ENCODE assay signal across 8 mouse cellular contexts in genomic region chr9:75683426-75684191, GRCm38 (mm10). TPM values are rescaled to one million over a fixed set of nuclear protein-coding genes. Genes with fewer than 3 reads are reported as not detected.
DNase-seq lines count a peak whose midpoint lies in the region; ATAC-seq lines count a peak whose summit lies in the region.

TSS of gene Scg3 (minus strand) at chr9:75684056.

- peak; percentile 4 to 11 for DNase-seq in B cell, adult 2 months
- peak; percentile 2 for DNase-seq in c-Kit-positive CD71-positive TER-119-negative erythroid progenitor cells, embryonic 14.5 days (ENCODE audit: low read depth)
- DNase-seq in forebrain, embryonic 14.5 days (ENCODE audit: low spot score): peak; percentile 98
- DNase-seq in heart, postnatal 10 days: peak; percentile 77 to 79
- DNase-seq in kidney, postnatal 36 days: peak; percentile 40 to 85
- peak; percentile 15 for DNase-seq in liver, embryonic 13.5 days
- peak; percentile 18 to 62 for DNase-seq in thymus, postnatal 10 days (ENCODE audit: low spot score in 2 of 2)

- intact Hi-C loops in heart, postnatal 10 days (cut with DNase I): no loop called here

- H3K27ac ChIP-seq in forebrain, embryonic 14.5 days (ENCODE audit: low read depth, low read length): peak within 1 kb of the TSS; percentile 67; the same call in 1 of the 2 replicates
- no peak within 1 kb of the TSS for H3K27ac ChIP-seq in liver, embryonic 13.5 days
- peak within 1 kb of the TSS; percentile 83 for H3K27ac ChIP-seq in neural tube, embryonic 14.5 days (ENCODE audit: low read depth, low read length)

- H3K27me3 ChIP-seq in forebrain, embryonic 14.5 days (replicated peaks; ENCODE audit: control insufficient read depth, insufficient read depth, low read length): no peaks in the 10 kb centered on the region
- peaks cover 15% of the 10 kb centered on the region; the same call in 1 of the 2 replicates for H3K27me3 ChIP-seq in liver, embryonic 13.5 days
- H3K27me3 ChIP-seq in neural tube, embryonic 14.5 days (ENCODE audit: control insufficient read depth, insufficient read depth, low read length): no peaks in the 10 kb centered on the region

- 5% methylated on average over 42 of the region's 42 CpGs for WGBS in forebrain, embryonic 14.5 days
- 11% methylated on average over 42 of the region's 42 CpGs for WGBS in liver, embryonic 13.5 days (ENCODE audit: insufficient replicate concordance)
- WGBS in neural tube, embryonic 14.5 days: 5% methylated on average over 36 of the region's 42 CpGs

- ATAC-seq in forebrain, embryonic 14.5 days: peak; percentile 100
- no peak; the same call in 1 of the 2 replicates for ATAC-seq in liver, embryonic 13.5 days (ENCODE audit: low read depth)
- peak; percentile 100 for ATAC-seq in neural tube, embryonic 14.5 days (ENCODE audit: low read depth)

- peak within 1 kb of the TSS; percentile 52 for H3K4me2 ChIP-seq in forebrain, embryonic 14.5 days (ENCODE audit: low read length)
- no peak within 1 kb of the TSS for H3K4me2 ChIP-seq in liver, embryonic 13.5 days
- H3K4me2 ChIP-seq in neural tube, embryonic 14.5 days (ENCODE audit: low read depth, low read length): peak within 1 kb of the TSS; percentile 50

- peak within 1 kb of the TSS; percentile 73 for H3K9ac ChIP-seq in forebrain, embryonic 14.5 days (ENCODE audit: low read length)
- H3K9ac ChIP-seq in liver, embryonic 13.5 days: no peak within 1 kb of the TSS
- peak within 1 kb of the TSS; percentile 74 for H3K9ac ChIP-seq in neural tube, embryonic 14.5 days (replicated peaks; ENCODE audit: low read depth, low read length)

- H3K9me3 ChIP-seq in forebrain, embryonic 14.5 days (replicated peaks; ENCODE audit: control insufficient read depth, low read length): no peaks in the 10 kb centered on the region
- no peaks in the 10 kb centered on the region for H3K9me3 ChIP-seq in liver, embryonic 13.5 days (replicated peaks)
- no peaks in the 10 kb centered on the region for H3K9me3 ChIP-seq in neural tube, embryonic 14.5 days (ENCODE audit: control insufficient read depth, low read length)

- H3K4me3 ChIP-seq in forebrain, embryonic 14.5 days (ENCODE audit: low read depth, low read length): peak within 1 kb of the TSS; percentile 51
- no peak within 1 kb of the TSS for H3K4me3 ChIP-seq in liver, embryonic 13.5 days (replicated peaks)
- H3K4me3 ChIP-seq in neural tube, embryonic 14.5 days (ENCODE audit: low read depth, low read length): peak within 1 kb of the TSS; percentile 63

- no peaks in the 10 kb centered on the region for H3K4me1 ChIP-seq in forebrain, embryonic 14.5 days (ENCODE audit: control insufficient read depth, insufficient read depth, low read length)
- H3K4me1 ChIP-seq in liver, embryonic 13.5 days (replicated peaks): no peaks in the 10 kb centered on the region
- H3K4me1 ChIP-seq in neural tube, embryonic 14.5 days (ENCODE audit: control insufficient read depth, insufficient read depth, low read length): peaks cover 8% of the 10 kb centered on the region; the same call in 1 of the 2 replicates

- peaks cover 14% of the 10 kb centered on the region for H3K36me3 ChIP-seq in forebrain, embryonic 14.5 days (ENCODE audit: control insufficient read depth, insufficient read depth, low read length)
- H3K36me3 ChIP-seq in liver, embryonic 13.5 days: no peaks in the 10 kb centered on the region
- H3K36me3 ChIP-seq in neural tube, embryonic 14.5 days (ENCODE audit: control insufficient read depth, insufficient read depth, low read length): no peaks in the 10 kb centered on the region

RNA-seq across cellular contexts. Expression of gene Scg3, which starts in this region (rescaled TPM):
- 84.2 and 101 TPM in 2 replicates for polyA plus RNA-seq in forebrain, embryonic 14.5 days (2014; fragmentation: Nextera tagmentation; extraction: Ambion mirVana)
- under 1 TPM; 0.32 to 0.86 TPM for total RNA-seq in heart, postnatal 10 days (2021)
- polyA plus RNA-seq in liver, embryonic 13.5 days (2015; fragmentation: Nextera tagmentation; extraction: Ambion mirVana): 0.12 and 0.17 TPM in 2 replicates
- 133 and 144 TPM in 2 replicates for polyA plus RNA-seq in neural tube, embryonic 14.5 days (2014; fragmentation: Nextera tagmentation; extraction: Ambion mirVana)

Comparison
In these comparisons a context has a peak if more than half of its experiments do, and no peak if none do; other contexts are left out.
1. RNA of gene Scg3 (polyA plus RNA-seq): 133 to 144 TPM in neural tube, embryonic 14.5 days and 84.2 to 101 TPM in forebrain, embryonic 14.5 days; 0.12 to 0.17 TPM in liver, embryonic 13.5 days; every median in the first group is over 10 times any median in the second.
2. Peak in DNase-seq in heart, postnatal 10 days; RNA of the gene not detected or under 1 TPM.
3. Peak in DNase-seq in liver, embryonic 13.5 days; RNA of the gene not detected or under 1 TPM.
4. DNase-seq: peak in every context shown above with its lines; median percentile 98 in forebrain, embryonic 14.5 days; 78 in heart, postnatal 10 days; 62 in kidney, postnatal 36 days; 40 in thymus, postnatal 10 days; 15 in liver, embryonic 13.5 days; 8 in B cell, adult 2 months; 2 in c-Kit-positive CD71-positive TER-119-negative erythroid progenitor cells, embryonic 14.5 days.